Mouse (Mus musculus): ENCODE measurements around the gene Cdh13. TPM values are rescaled to one million over a fixed set of nuclear protein-coding genes. Genes with fewer than 3 reads are reported as not detected.

Cdh13 gene
- total RNA-seq, 2 experiments from 2014 or later = 0.10 TPM; not detected in 1

DNA sequence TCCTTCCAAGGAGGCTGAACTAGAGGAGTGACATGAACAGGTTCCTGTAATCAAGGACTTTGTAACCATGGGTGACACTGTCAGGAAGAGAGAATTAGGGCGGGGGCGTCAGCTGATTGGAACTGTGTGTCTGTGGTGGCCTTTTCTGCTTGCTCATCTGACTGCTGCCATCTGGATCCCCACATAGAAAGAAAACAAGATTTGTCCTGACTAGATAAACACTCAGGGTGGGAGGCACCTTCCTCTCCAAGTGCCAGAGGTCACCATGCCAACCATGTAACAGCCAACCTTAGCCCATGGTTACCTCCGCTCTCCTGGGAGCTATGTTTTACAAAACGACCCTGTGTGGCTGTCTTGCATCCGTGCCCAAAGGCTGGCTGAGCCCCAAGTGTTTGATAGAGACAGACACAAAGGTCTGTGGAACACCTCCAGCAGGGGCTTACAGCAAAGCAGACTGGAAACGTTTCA lies 873.0 kb downstream of the Cdh13 start:
- ATAC-seq (replicated peaks; ENCODE audit: poor library complexity, severe bottlenecking) = no peak

DNA sequence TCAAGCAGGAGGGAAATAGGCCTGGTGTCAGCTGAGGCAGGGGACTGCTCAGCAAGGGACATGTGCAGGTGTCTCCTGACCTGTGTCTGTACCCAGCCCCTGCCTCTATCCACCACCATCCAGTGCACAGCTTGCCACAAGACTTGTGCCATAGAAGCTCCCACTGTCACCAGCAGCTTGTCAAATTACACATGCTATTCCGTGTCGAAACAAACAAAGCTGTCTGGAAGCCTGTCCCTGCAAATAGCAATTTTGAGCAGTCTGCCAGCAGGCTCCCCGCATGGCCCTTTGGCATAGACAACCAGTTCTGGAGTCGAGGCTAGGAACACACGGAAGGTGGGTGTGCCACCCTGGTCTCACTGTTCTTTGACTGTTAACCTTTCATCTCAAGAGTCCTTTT lies 875.1 kb downstream of the Cdh13 start:
- ATAC-seq (replicated peaks; ENCODE audit: poor library complexity, severe bottlenecking) = no peak

DNA sequence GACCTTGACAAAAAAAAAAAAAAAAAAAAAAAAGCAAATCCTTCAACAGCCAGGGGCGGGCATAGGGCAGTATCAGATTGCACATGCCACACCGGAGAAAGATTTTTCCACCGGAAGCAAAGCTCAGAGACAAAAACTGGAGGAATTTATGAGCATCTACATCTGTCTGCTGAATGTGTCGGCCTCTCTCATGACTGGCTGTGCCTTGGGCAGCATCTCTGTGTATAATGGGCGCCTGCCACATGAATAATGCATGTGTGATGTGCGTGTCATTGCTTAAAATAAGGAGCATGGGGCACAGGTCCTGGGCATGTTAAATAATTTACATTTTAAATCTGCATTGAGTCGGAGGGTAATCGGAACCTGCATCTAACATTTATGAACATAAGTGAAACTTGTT lies 876.3 kb downstream of the Cdh13 start:
- ATAC-seq (replicated peaks; ENCODE audit: poor library complexity, severe bottlenecking) = no peak

DNA sequence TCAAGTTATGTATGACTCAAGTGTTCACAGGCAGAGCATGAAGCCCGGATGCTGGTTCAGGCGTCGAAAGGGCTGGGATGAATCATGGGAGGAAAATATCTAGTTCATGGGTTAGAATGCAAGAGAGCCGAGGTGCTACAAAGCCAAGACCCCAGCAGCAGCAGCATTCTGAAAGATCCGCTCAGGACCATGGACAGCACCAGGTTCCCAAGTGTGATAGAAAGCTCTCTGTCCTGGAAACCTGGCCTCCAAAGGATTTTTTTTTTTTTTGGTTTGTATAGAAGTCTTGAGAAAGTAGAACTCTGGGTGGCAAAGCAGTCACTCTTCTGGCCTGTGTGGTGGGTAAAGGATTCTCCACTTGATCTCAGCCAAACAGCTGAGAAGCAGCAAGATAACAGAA lies 880.5 kb downstream of the Cdh13 start:
- no peak for ATAC-seq (replicated peaks; ENCODE audit: poor library complexity, severe bottlenecking)

DNA sequence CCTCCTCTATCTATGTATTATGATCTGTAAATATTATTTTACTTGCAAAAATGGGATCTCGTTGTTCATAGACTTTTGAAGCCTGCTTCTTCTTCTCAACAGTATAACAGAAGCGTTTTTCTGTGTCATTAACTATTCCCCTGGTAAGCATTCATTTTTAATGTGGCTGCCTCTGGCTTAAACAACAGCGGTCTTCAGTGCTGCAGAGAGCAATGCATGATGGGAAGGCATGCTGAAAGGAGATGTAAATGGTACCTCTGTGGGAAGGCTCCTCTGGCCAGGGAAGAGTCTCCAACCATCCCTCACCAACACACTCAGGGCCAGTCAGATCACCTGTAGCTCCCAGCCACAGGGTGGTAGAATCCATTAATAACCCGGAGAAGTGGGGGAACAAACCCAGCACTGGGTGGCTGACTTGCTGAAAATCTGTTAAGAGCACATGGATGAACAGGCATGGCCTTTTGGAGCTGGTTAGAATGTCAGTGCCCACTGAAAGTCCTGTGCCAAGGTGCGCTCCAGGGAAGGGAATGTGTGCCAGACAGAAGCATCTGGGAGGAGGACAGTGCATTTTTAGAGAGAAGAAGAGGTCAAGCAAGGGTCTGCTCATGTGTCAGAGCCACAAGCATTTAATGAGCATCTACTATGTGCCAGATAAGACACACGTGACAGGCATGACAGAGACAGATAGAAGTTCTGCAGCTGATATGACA lies 893.8 kb downstream of the Cdh13 start:
- no peak for ATAC-seq (replicated peaks; ENCODE audit: poor library complexity, severe bottlenecking)

DNA sequence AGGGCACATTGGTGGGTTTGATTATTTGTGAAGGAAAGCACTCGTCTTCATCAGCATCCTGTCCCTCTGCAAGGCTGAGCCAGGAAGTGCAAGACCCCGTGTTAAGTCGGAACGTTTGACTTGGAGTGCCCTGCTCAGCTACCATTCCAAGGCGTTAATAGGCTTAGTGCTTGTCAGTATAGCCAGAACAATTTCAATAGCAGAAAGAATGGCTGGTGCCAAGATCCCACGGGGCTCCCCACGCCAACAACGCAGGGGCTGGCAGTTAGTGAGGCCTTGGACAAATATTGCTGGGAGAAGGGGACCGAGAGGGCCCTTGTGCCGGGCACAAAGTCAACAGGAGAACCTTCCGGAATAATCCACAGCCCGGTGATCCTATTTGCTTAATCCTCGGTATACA lies 897.1 kb downstream of the Cdh13 start:
- ATAC-seq (replicated peaks; ENCODE audit: poor library complexity, severe bottlenecking) = no peak

DNA sequence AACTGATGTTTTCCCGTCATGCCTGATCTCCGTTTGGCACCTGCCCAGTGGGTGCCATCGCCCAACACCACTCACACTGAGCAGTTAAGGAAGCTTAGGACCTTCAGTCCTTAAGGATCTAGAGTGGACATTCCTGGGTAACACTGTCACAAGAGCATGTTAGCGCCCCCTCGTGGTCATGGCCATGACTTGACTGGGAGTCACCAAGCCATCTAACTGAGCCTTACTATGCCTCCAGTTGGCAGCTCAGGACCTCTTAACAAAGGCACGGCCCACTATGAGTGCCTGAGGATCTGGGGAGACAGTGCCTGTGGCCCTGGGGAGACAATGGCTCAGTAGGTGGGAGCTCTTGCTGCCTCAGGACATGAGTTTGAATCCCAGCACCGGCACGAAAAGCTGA lies 912.2 kb downstream of the Cdh13 start:
- ATAC-seq (replicated peaks; ENCODE audit: poor library complexity, severe bottlenecking) = peak; percentile 42; the same call in 1 of the 2 replicates

DNA sequence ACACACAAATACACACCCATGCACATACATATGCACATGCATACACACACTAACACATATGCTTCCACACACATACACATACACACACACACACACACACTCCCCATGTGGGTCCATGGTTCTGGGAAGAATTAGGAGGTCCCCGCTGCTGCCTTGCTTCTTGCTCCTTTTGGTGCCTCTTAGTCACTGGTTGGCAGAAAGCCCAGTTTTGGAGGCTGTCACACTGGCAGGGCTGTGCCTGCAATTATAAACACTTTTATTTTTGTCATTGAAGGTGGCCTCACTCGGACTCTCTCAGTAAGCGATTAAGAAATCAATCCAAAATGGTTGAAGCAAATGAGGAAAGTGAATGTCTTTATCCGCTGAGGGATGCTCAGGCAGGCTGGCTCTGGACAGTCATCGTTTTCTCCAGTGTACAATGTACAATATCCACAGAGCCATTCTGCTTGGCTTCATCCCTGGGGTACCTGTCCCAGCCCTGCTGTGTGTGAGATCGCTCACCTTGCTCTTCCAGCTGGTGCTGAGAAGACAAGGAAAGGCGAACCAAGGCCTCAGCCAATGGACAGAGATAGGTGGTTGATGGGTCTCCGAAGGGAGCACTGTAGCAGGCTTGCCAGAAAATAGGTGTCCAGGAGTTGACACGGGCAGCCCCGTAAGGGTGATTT lies 913.1 kb downstream of the Cdh13 start:
- no peak for ATAC-seq (replicated peaks; ENCODE audit: poor library complexity, severe bottlenecking)

DNA sequence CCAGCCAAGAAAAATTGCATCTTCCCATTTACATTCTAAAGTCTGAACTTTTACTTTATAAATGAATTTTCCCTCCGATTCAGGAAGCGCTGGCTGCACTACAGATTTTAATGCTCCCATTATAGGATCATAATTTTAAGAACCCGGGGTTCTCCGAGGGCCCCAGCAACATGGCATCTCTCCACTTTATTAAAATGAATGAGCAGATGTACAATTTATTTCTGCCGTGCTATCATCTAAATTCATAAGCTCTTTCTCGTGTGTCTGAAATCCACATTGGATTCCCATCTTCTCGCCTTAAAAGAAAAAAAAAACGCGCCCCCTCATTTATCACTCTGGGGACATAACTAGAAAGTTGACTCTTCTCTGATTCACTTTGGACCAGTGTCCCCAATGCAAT lies 925.0 kb downstream of the Cdh13 start:
- no peak for ATAC-seq (replicated peaks; ENCODE audit: poor library complexity, severe bottlenecking)

DNA sequence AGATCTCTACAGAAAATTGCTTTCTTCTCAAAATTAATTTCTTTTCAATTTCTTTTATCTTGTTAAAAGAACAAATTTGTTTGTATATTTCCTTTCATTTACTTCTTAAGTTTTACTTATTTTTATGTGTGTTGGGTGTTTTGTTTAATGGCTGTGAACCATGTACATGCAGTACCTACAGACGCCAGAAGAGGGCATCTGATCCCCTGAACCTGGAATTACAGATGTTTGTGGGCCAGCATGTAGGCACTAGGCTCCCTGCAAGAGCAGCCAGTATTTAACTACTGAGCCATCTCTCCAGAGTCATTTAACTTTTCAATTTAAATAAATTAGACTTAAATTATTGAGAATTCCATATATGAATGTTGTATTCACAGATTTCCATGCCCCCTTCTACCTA lies 941.0 kb downstream of the Cdh13 start:
- peak; percentile 53; the same call in 1 of the 2 replicates for ATAC-seq (replicated peaks; ENCODE audit: poor library complexity, severe bottlenecking)

DNA sequence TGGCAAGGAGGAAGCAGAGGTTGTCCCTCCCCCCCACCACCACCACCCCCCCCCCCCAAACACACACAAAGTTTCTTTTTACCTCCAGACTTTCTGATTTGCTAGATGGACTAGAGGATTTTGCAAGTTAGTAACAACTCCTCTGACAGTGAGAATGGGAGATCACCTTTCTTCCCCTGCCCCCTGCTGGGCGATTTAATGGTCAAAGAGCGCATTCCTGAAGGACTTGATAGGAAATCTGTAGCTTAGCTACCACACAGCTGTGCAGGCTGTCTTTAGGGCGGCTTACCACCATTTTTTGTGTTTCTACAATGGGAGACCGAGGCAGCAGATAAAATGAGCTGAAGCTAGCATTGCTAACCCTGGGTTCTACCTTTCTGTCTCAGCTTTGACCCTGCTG lies 961.6 kb downstream of the Cdh13 start:
- ATAC-seq (replicated peaks; ENCODE audit: poor library complexity, severe bottlenecking) = no peak

DNA sequence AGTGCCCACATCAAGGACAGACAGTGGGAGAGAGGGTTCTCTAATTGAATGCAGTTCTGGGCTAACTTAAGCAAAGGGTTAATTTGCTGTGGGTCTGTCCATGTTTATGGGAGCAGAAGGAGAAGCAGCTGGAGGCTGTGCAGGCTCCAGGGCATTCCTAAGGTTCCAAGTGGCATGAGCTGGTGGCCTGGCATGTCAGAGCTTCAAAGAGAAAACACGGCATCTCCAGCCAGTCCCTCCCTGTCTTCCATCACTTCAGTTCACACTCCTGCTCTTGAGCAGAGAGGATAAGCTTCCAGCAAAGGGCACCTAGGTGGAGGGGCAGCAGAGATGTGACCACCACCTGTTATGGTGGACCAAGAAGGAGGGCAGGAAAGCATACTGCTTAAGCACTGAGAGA lies 962.1 kb downstream of the Cdh13 start:
- ATAC-seq (replicated peaks; ENCODE audit: poor library complexity, severe bottlenecking) = no peak

DNA sequence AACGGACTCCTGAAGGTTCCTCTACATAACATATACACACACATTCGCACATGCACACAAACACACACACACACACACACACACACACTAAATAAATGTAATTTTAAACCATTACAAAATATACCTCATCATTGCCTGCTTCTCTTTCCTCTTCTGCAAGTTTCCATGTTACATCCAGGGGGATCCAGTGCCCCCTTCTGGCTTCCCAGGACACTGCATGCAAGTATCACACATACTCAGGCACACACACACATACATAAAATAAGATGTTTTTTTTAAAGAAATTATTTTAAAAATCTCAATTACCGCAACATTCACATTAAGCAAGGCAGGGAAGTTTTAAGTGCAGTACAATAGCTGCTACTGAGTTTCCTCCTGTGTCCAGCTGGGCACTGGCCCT lies 970.8 kb downstream of the Cdh13 start:
- no peak for ATAC-seq (replicated peaks; ENCODE audit: poor library complexity, severe bottlenecking)

DNA sequence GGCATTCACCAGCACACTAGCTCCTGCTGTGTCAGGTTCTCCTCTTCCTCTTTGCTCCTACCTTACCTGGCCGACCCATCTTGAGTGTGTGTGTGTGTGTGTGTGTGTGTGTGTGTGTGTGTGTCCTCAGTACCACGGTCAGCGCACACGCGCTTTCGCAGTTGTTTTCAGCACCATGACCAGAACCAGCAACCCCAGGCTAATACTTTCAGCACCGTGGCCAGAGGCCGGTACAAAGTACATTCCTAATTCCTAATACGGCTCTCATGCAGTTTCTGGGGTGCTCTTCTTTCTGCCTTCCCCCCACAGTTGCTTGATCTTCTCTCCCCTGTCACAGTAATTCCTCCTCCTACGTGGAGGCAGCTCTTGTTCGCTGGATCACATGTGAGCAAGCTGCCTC lies 975.1 kb downstream of the Cdh13 start:
- no peak for ATAC-seq (replicated peaks; ENCODE audit: poor library complexity, severe bottlenecking)

DNA sequence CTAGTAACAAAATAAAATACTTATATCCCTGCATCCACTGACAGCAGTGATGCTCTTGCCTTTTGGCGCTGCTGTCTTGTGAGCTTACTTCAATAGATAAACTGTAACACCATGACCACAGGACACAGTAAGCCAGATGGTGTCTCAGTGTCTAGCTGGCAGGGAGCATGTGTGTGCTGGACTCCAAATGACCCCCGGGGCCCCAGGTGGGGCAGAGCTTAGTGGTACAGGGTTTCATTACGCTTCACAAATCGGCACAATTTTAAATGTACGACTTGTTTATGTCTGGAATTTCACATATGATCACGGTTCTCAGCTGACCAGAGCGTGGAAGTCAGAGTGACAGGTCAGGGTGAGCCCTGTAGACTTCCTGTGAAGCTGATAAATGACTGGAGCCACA lies 980.2 kb downstream of the Cdh13 start:
- no peak for ATAC-seq (replicated peaks; ENCODE audit: poor library complexity, severe bottlenecking)

DNA sequence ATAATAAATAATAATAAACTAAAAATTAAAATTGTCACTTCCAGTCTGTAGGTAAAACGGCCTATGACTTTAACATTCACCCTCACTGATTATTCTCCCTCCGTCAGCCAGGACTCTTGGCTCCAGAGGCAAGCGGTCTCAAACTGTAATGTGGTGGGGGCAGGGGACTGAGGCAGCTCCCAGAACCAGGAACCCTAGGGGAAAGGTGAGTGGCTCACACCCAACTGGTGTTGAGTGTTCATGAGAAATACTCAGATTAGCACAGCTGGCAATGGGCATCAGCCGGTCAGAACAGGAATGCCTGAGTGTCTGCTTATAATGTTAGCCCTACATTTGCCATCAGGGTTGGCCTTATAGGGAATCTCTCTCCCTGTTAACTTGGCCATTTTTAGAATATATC lies 982.8 kb downstream of the Cdh13 start:
- ATAC-seq (replicated peaks; ENCODE audit: poor library complexity, severe bottlenecking) = no peak

DNA sequence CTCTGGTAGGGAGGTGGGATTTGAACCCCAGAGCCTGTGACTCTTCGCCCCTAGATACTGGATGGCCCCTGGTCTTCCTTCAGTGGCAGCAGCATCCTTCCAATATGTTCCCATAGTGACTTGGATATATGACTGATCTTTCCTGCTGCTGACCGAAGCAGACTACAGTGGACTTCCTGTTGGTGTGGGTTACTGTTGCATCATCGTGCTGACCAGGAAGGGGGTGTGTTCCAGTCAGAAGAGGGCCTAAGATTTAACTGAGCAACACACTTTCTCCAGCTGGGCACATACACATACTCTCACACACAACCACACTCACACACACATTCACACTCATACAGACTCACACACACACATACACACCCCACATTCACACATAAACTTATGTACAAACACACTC lies 986.0 kb downstream of the Cdh13 start:
- ATAC-seq (replicated peaks; ENCODE audit: poor library complexity, severe bottlenecking) = no peak

DNA sequence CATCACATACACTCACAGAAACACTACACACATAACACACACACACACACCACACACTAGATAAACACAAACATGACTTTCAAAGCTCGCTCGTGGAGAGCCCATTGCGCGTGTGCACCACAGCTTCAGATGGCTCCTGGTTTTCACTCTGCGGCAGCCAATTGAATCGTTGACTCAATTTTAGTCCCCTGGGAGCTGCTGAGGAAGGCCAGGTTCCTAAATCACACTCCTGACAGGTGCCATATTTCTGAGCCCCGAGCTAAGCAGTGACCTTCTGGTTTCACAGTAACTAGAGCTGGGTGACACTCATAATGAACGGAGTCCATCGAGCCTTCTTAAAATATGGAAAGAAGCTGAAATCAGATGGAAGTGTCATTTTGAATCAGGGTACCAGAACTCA lies 986.8 kb downstream of the Cdh13 start:
- ATAC-seq (replicated peaks; ENCODE audit: poor library complexity, severe bottlenecking) = no peak

DNA sequence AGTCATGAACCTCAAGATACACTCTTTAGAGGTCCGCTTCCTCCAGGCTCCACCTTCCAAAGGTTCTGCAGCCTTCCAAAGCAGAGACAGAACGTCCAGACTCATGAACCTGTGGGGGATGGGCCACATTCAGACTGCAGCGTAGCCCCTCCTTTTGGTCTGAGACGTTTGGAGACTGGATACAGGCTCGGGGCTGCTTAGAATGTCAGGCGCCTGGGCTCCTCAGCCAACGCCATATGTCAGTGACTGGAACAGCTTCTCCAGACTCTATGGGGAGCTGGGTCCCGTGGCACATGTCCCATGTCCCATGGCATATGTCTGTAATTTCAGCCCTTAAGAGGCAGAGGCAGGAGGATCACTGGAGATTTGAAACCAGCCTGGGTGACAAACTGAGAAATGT lies 989.4 kb downstream of the Cdh13 start:
- ATAC-seq (replicated peaks; ENCODE audit: poor library complexity, severe bottlenecking) = no peak

DNA sequence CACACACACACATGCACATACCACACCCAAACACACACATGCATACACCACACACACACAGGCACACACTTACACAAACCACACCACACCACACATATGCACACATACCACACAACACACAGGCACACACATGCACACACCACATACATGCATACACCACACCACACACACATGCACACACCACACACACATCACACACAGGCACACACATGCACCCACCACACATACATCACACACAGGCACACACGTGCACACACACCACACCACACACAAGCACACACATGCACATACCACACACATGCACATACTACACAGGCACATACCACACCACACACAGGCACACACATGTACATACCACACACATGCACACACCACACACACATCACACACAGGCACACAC lies 991.9 kb downstream of the Cdh13 start:
- no peak for ATAC-seq (replicated peaks; ENCODE audit: poor library complexity, severe bottlenecking)

DNA sequence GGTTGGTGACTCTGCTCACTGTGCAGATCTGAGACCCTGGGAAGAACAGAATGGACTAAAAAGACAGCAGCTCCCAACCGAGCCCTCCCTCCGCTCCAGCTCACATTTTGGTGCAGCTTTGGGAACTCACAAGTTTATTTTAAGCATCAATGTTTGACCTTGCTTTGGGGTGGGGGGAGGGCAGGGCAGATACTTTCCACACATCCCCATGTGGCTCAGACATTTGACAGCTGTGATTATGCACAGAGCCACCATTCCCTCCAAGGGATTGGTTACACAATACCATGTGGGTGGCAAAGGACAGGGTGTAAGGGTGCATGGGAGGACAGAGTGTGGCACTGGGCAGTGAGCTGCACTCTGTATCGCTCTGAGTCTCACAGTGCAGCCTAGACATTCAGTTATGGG lies 993.5 kb downstream of the Cdh13 start:
- ATAC-seq (replicated peaks; ENCODE audit: poor library complexity, severe bottlenecking) = no peak

DNA sequence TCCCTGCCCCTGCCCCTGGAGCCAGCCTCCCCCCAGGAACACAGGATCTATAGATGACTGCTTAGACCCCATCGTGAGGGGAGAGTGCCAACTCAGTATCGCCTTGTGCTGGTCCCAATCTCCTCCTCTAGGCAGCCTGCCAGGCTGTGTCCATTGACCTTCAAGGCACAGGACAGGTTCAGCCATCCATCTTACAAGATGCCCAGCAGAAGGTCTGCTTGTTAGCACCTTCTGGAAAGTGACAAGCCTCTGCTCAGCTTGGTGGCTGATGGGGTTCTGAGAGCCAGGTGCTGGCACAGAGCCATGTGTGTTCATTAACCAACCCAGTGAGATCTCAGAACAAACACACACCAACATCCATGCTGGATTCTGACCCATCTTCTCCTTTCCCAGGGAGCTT lies 998.2 kb downstream of the Cdh13 start:
- ATAC-seq (replicated peaks; ENCODE audit: poor library complexity, severe bottlenecking) = no peak
